Mouse (Mus musculus) liver, adult 2 months (tissue): ENCODE measurements at regions not wholly inside any gene's neighbourhood (a gene's known extent, or its start where the extent isn't known, plus 50 kb on each side); places are given as distances from the start of the nearest gene placed in this dataset.
A peak's percentile ranks its signal among the peaks of the same experiment; 100 is the strongest.

Source experiments
- DNase-seq: peaks from one replicate; pipeline ENCODE4 v3.0.0-alpha.2; 2011; ENCODE audit warnings: low read depth, low spot score; ENCODE audit errors: extremely low read depth
- H3K27ac ChIP-seq: fragments of 200-500 bp; replicated peaks from 2 replicates; pipeline ENCODE4 v1.5.1; 2012; ENCODE audit warnings: low read depth, mild to moderate bottlenecking, control low read depth, inconsistent platforms, low read length; ENCODE audit not compliant: insufficient read depth
- H3K27me3 ChIP-seq: fragments of 200-500 bp; 2 replicates; pipeline ENCODE4 v1.6.1; 2012; ENCODE audit warnings: mild to moderate bottlenecking, moderate library complexity, low read length, inconsistent platforms; ENCODE audit not compliant: control insufficient read depth, insufficient read depth
- H3K36me3 ChIP-seq: fragments of 200-500 bp; 2 replicates; pipeline ENCODE4 v1.6.1; 2012; ENCODE audit warnings: low read length, inconsistent platforms; ENCODE audit not compliant: control insufficient read depth, insufficient read depth
- H3K4me1 ChIP-seq: fragments of 200-500 bp; 2 replicates; pipeline ENCODE4 v1.6.1; 2011; ENCODE audit warnings: low read length; ENCODE audit not compliant: control insufficient read depth, insufficient read depth
- H3K4me3 ChIP-seq: fragments of 200-500 bp; 2 replicates; pipeline ENCODE4 v1.5.1; 2011; ENCODE audit warnings: low read depth, mild to moderate bottlenecking, control low read depth, low read length, moderate library complexity; ENCODE audit not compliant: insufficient read depth
- H3K79me2 ChIP-seq: fragments of 200-500 bp; 2 replicates; pipeline ENCODE4 v1.6.1; 2012; ENCODE audit warnings: inconsistent platforms, mild to moderate bottlenecking, low read length, moderate library complexity; ENCODE audit not compliant: control insufficient read depth, insufficient read depth
- H3K9ac ChIP-seq: fragments of 200-500 bp; 2 replicates; pipeline ENCODE4 v1.6.1; 2012; ENCODE audit warnings: low read depth, mild to moderate bottlenecking, control low read depth, inconsistent platforms, low read length
- CTCF ChIP-seq: fragments of 200-500 bp; IDR thresholded peaks from 2 replicates; pipeline ENCODE4 v1.5.1; 2011; ENCODE audit warnings: low read depth, low read length, control low read depth
- POLR2A ChIP-seq: fragments of 200-500 bp; IDR thresholded peaks from 2 replicates; pipeline ENCODE4 v1.6.1; 2011; ENCODE audit warnings: low read length, control low read depth; ENCODE audit not compliant: insufficient read depth; ENCODE audit errors: extremely low read depth
- WGBS: fragments of 180-500 bp; shearing (Covaris S2); methylation state at CpG from one replicate; pipeline ENCODE4 v1.1.7; 2018; 5-methylcytosine and 5-hydroxymethylcytosine counted together

DNA sequence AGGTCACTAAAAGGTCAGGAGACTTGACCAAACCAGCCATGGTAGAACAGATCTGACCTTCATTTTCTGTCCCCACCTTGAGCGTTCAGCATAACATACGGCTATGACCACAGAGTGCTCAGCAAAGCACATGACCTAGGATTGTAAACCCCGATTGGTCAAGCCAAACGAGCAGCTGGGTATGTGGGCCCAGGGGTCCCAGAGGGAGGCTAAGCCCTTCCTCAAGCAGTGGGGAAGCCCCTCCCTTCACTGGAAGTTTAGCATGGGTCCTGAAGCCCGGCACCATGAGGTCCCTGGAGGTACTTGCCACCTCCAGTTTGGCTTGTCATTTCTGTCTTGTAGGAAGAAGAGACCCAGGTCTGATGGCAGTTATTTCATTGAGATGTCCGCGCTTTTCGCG, 149.8 kb downstream of the Cct6b start:
- no peak for TF ChIP-seq CTCF
- TF ChIP-seq POLR2A, result no peak

DNA sequence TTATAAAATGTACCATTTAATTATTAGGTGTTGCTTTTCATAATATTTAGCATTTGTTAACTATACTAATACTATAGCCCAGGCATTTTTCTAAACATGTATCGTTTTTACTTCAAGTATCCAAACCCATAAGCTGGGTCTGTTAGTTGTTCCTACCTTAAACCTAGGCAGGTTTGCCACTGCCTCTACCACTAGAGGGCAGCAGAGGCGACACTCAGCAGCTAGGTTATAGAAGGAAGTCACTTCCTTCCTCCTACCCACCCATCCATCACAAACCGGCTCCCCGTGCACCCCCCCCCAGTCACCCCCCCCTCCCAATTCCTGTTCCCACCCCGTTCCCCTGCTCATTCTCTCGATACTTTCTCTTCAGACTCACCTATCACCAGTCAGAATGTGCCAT, 150.6 kb downstream of the Cct6b start:
- 13% methylated on average over 6 of the region's 6 CpGs for WGBS
- no peaks in the 10 kb centered on the region for H3K36me3 ChIP-seq
- no peak overlapping the region for H3K4me3 ChIP-seq
- peak; percentile 28 for DNase-seq
- no peak overlapping the region; the same call in 1 of the 2 replicates for H3K9ac ChIP-seq
- 0 out of 2 replicates have a peak, but pooled peaks cover 3% of the 10 kb centered on the region for H3K27me3 ChIP-seq
- peaks cover 4% of the 10 kb centered on the region; the same call in 1 of the 2 replicates for H3K4me1 ChIP-seq
- no peak overlapping the region for H3K27ac ChIP-seq
- H3K79me2 ChIP-seq, result no peaks in the 10 kb centered on the region
- TF ChIP-seq CTCF (peak; percentile 78), POLR2A (no peak)

More for the DNA sequence above, 149.8 kb downstream of the Cct6b start:
- Histone ChIP-seq H3K27me3 (0 out of 2 replicates have a peak, but pooled peaks cover 3% of the 10 kb centered on the region), H3K9ac (no peak overlapping the region), H3K36me3 (no peaks in the 10 kb centered on the region), H3K79me2 (no peaks in the 10 kb centered on the region), H3K27ac (no peak overlapping the region), H3K4me1 (peaks cover 4% of the 10 kb centered on the region; the same call in 1 of the 2 replicates), H3K4me3 (no peak overlapping the region)
- DNase-seq, result no peak
- WGBS, result 90% methylated on average over 9 of the region's 9 CpGs

DNA sequence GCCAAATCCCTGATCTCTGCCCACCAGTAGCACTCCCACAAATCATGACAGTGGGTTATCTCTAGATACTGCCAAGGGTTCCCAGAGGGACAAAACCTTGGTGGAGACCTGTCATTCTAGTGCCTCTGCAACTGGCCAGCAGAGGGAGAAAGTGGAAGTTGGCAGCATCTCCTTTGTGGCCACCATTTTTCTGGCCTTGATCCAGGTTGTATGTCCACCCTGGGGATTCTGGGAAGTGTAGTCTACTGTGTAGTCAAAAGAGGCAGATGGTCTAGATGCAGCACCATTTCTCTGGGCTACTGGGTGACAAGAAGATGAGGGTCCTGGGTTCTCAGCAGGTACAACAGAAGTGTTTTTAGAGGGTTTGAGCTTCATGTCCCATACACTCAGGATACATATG, 152.1 kb downstream of the Cct6b start:
- H3K4me3 ChIP-seq, result no peak overlapping the region
- H3K27ac ChIP-seq, result no peak overlapping the region
- TF ChIP-seq CTCF (peak; percentile 16; the same call in 1 of the 2 replicates), POLR2A (no peak)
- DNase-seq, result peak; percentile 31
- no peaks in the 10 kb centered on the region for H3K79me2 ChIP-seq
- H3K4me1 ChIP-seq, result no peaks in the 10 kb centered on the region
- no peaks in the 10 kb centered on the region for H3K36me3 ChIP-seq
- H3K9ac ChIP-seq, result no peak overlapping the region
- no peaks in the 10 kb centered on the region for H3K27me3 ChIP-seq

DNA sequence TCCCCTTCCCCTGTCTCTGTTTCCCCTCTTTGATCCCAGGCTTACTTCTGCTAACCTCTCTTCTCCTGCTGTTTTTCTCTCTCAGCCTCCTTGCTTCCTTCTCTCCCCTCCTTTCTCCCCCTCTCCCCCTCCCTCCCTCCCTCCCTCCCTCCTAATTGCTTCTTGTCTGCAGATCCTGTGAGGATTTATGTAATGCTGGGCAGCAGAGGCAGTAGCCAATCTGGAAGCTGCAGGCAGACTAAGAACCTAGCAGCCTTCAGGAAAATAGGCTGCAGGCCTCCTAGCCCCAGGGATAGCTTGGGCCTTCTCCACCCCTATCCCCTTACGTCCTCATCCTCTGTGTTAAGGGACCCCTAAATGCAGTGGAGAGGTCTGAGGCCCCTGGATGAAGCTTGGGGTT, 155.2 kb downstream of the Cct6b start:
- 62% methylated on average over 1 of the region's 1 CpGs for WGBS
- no peaks in the 10 kb centered on the region for H3K27me3 ChIP-seq

DNA sequence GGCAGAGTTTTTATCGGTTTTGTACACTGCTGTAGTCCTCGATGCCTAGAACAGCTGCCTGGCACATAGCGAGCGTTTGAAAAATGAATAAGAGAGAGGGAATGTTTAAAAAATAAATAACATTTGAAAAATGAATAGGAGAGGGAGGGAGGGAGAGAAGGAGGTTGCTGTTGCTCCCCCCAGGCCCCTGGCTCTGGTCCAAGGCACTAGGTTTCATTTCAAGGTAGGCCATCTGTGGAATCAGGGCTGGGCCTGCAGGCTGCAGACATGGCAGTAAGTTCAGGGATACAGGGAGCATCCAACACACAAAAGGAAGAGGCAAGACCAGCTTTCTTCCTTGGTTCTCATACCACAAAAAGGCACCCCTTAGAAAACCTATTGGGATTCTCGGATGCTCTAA, 156.5 kb downstream of the Cct6b start:
- Histone ChIP-seq H3K4me3 (no peak overlapping the region), H3K79me2 (no peaks in the 10 kb centered on the region), H3K36me3 (no peaks in the 10 kb centered on the region), H3K27me3 (no peaks in the 10 kb centered on the region), H3K4me1 (peaks cover 2% of the 10 kb centered on the region; the same call in 1 of the 2 replicates), H3K27ac (no peak overlapping the region), H3K9ac (no peak overlapping the region)
- DNase-seq, result no peak
- WGBS, result 91% methylated on average over 5 of the region's 5 CpGs
- TF ChIP-seq CTCF (no peak), POLR2A (no peak)

More for the DNA sequence above, 155.2 kb downstream of the Cct6b start:
- H3K79me2 ChIP-seq, result no peaks in the 10 kb centered on the region
- H3K4me3 ChIP-seq, result no peak overlapping the region
- 0 out of 2 replicates have a peak, but pooled peaks cover 2% of the 10 kb centered on the region for H3K4me1 ChIP-seq
- no peak for DNase-seq
- no peaks in the 10 kb centered on the region for H3K36me3 ChIP-seq
- H3K9ac ChIP-seq, result no peak overlapping the region
- no peak overlapping the region for H3K27ac ChIP-seq
- TF ChIP-seq CTCF (no peak), POLR2A (no peak)

DNA sequence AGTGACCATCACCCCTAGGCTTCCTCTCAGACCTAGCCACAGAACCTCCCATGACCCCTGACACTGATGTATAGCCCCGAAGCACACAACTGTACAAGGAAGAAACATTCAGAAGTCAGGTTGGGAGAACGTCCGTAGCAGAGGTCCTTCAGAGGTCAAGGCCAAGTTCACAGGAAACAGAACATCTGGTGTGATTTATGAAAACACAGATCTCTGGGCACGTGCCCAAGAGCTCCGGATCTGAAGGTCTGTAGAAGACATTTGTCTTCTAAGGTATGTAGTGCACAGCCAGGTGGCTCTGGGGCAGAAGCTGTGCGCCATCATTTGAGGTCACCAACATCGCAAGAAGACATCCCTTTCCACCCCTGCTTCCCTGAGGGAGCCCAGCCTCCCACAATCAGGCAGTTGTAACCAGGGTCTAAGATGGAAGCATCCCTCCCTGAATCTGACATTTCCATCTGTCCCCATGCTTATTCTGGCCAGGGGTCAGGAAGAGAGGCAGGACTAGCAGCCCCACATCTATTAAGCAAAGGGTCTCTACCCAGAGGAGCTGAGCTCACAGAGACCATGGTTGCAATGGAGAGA, 159.8 kb downstream of the Cct6b start:
- Histone ChIP-seq H3K4me1 (peaks cover 2% of the 10 kb centered on the region; the same call in 1 of the 2 replicates), H3K27ac (no peak overlapping the region), H3K4me3 (no peak overlapping the region), H3K36me3 (no peaks in the 10 kb centered on the region), H3K27me3 (peaks cover 2% of the 10 kb centered on the region; the same call in 1 of the 2 replicates), H3K79me2 (no peaks in the 10 kb centered on the region), H3K9ac (no peak overlapping the region)
- 55% methylated on average over 7 of the region's 7 CpGs for WGBS
- TF ChIP-seq CTCF, result no peak
- no peak for TF ChIP-seq POLR2A
- DNase-seq, result no peak
